Mouse (Mus musculus) kidney, postnatal 4 days (tissue): ENCODE data around the gene Apba3.

Experiments
- DNase-seq, 2 experiments: peaks; one replicate each; pipeline ENCODE4 v3.0.0; 2021; ENCODE audit warnings: mixed read lengths in 2 of 2

Gene Apba3

DNA sequence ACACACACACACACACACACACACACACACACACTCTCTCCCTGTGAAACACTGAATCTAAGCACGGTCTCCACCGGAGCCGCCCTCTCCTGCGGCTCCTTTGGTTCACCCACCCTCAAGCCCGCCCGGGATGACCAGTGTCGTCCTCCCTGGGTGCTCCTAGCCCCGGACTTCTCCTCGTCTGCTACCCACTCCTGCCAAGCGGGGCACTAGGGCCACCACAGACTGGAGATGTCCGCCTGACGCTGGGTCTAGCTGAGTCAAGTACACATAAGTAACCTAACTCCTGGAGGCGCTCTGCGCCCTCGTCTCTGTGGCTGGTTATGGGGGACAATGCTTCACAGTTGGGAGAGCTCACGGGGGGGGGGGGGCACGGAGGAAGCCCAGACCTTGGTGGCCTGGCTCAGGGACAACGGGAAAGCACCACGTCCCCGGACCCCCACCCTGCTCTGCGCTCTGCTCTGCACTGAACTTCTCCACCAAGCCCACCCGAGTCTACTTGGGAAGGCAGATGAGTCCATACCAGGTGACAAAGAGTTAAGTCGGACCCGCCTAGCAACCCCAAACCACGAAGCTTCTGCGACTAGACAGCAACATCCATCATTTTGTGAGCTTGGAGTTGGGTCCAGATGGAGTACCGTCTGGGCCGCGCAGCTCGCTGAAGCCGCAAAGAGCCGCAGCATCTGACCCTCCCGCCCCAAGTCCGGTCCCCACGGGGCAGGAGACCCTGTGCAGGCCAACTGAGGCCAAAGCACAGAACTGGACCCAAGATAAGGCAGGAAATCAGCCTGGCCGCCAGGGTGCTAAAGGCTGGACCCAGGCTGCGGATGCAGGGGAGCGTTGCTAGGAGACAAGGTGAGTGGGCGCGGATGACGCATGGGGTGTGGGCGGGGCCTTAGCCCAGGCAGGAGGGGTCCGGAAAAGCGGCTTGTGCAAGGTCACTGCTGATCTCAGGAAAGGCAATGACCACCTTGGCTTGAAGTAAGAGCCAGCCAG lies 14.0 kb upstream of the Apba3 start, which contains the start of gene Matk:
Gene Matk (plus strand): TSS at position 512 of the 996 bp plus-strand sequence.
- peak; percentile 73 to 78 for DNase-seq

- DNase-seq = no peak
Measured at GRCm38 (mm10) chr10:81254886-81255285, 11.9 kb upstream of the Apba3 start.

GRCm38 (mm10) chr10:81257158-81258039 lies 9.4 kb upstream of the Apba3 start:
- DNase-seq = peak; percentile 30 to 54

GRCm38 (mm10) chr10:81259225-81259884 lies 7.4 kb upstream of the Apba3 start:
- no peak for DNase-seq

DNA sequence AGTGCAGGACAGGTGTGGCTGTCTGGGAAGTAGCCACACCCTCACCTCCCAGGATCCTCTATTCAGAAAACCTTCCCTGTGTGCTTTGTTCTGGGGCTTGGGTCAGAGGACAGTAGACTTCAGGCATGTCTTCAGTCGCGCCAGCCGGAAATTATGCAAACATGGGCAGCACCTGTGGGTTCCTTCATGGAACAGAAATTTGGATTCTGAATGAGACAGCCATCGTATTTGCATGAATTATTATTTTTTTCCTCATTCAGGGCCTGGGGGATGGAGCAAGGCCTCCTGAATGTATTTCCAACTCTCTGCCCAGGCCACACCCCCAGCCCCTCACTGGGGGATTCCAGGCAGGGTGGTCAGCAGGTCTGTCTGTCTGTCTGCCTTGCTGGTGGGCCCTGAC lies 5.7 kb upstream of the Apba3 start:
- DNase-seq = no peak

DNA sequence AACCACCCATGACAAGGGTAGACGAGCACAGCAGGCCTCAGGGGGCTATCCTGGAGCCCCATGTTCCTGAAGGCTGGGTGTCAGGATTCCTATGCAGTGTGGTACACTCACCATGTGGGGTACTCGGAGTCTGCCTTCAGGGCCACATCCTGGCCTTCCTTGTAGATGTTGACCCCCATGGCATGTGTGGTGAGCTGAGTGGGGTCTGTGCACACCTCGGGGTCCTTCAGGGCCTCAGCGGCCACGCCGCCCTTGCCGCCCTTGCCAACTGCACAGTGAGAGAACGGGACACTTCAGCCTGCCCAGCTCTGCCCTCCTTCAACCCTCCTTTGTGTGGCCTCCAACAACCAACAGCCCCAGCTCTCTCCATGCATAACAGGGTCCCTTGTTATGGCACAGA lies 1.2 kb upstream of the Apba3 start:
- DNase-seq = no peak

- DNase-seq = peak; percentile 84 to 89
Measured at GRCm38 (mm10) chr10:81268056-81268455, 1.3 kb downstream of the Apba3 start.

GRCm38 (mm10) chr10:81268643-81269412 lies 2.1 kb downstream of the Apba3 start:
- no peak for DNase-seq

- no peak for DNase-seq
Measured at GRCm38 (mm10) chr10:81272356-81272755, 5.6 kb downstream of the Apba3 start.

GRCm38 (mm10) chr10:81273842-81274241 lies 7.1 kb downstream of the Apba3 start:
- DNase-seq = no peak

DNA sequence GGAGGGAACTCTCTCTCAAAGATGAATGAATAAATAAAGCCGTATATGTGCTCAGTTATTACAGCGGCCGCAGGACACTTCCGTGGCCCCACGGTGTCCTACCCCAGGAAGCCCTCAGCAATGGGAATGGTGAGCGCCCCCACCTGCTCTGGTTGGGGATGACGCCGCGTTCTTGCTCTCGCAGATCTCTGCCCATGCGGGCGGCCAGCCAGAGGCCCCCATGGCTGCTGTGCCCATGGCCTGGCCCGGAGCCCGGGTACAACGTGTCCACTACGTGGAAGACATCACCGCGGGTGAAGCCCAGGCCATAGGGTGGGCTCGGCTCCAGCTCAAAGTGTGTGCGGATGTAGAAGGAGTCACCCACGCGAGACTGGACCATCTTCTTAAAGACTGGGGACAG lies 10.9 kb downstream of the Apba3 start:
- no peak for DNase-seq

- peak; percentile 53 to 66 for DNase-seq
Measured at GRCm38 (mm10) chr10:81279496-81279895, 12.7 kb downstream of the Apba3 start.

DNA sequence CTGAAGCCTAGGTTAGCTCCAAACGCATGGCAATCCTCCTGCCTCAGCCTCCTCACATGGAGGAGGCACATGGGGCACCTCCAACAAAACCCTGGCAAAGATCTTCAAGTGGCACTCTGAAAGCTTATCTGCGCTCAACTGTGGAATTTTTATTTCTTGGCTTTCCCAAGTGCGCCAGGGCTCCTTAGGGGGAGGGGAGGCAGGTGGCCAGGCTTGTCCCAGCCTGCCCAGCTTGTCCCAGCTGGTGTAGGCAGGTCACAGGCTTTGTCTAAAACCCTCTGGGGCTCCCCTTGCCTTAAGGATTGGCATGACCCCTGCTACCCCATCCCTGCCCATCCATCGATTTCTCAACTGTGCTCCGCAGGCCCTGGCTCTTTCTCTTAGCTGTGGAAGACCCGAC lies 17.4 kb downstream of the Apba3 start:
- no peak for DNase-seq

DNA sequence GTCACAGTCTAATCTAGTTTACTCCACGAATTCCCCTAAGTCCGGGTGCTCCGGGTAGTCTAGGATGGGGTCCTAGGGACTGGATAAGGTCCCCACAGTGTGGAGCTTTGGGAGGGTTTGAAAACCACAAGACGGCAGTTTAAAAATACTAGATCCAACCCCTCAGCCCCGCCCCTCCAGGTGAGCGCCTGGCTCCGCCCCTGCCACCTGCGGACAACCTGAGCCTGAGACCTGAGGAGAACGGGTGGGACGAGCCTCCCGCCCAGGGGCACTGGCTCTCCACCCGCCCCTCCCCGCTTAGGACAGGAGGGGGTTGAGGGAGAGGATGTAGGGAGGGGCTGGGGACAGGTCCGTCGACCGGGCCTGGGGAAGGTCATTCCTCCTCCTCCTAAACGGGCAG lies 18.0 kb downstream of the Apba3 start:
- DNase-seq = peak; percentile 72 to 80

- DNase-seq = peak; percentile 96
Measured at GRCm38 (mm10) chr10:81285694-81286450, 19.1 kb downstream of the Apba3 start.

GRCm38 (mm10) chr10:81286586-81286985 lies 19.8 kb downstream of the Apba3 start:
- DNase-seq = peak in 1 of 2 experiments; percentile 57

DNA sequence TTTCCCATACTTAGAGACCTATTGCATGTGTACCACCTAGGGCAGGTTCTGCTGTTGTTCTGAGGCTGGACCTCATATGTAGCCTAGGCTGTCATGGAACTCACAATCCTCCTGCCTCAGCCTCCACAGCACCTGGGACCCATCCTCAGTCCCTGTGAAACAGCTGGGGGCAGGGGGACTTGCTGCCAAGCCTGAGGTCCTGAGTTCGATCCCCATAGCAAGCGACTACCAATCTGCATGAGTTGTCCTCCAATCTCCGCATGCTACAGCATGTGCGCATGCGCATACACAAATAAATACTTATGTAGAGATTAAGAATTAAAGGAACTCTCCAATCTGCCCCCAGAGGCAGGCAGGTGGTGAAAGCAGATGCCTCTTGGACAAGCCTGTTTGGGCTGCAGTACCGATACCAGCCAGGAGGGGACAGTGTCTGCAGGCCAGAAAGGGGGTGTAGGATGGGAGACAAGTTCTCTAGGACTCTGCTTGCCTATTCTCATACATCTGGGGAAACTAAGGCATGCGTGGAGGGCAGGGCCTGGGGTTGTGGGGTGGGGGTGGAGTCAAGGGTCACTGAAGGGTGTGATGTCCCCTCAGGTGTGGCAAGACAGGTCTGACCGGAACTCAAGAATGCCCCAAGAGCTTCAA lies 20.9 kb downstream of the Apba3 start:
- peak; percentile 82 to 84 for DNase-seq

DNA sequence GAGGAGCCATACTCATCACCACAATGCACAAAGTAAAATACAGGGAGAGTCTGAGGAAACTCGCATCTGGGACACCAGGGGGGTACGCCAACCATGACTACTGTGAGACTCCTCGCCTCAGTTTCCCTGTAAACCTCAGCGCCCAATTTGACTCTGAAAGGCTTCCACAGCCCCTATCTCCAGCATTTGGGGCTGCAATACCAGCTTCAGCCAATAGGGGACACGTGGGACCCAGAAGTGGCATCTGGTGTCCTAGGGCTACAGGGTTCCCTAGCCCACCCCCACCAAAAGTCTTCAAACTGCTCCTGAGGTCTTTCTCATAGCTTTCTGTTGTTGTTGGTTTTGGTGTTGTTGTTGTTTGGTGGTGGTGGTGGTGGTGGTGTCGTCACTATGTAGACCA lies 21.8 kb downstream of the Apba3 start:
- peak; percentile 78 to 81 for DNase-seq

- DNase-seq = peak; percentile 77 to 82
Measured at GRCm38 (mm10) chr10:81289278-81289677, 22.5 kb downstream of the Apba3 start.

DNA sequence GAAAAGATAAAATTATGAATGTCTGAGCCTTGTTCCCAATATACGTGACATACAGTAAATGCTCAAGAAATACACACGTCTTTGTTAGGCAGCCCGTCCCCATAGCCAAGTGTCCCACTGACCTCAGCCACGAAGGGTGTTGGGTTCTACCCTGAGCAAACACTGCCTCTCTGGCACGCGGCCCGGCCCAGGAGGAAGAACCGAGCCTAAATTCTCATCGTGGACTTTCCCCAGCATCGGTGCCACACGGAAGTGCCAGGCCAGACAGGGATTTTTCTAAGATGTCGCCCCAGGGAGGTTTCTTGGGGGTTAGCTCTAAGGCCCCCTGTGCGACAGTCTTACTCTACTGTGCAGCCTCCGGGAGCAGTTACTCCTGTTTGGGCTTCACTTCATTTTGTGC lies 23.1 kb downstream of the Apba3 start:
- DNase-seq = no peak
